Mouse (Mus musculus) intestine, embryonic 14.5 days (tissue): ENCODE results near the gene 1600002K03Rik. TPM values are rescaled to one million over a fixed set of nuclear protein-coding genes. Genes with fewer than 3 reads are reported as not detected.

ENCODE experiments used
- ATAC-seq: fragments of 200-750 bp; cut with Nextera tagmentation; replicated peaks from 2 replicates; pipeline ENCODE4 v1.8.0; 2017; ENCODE audit warnings: low read depth, moderate number of reproducible peaks, moderate TSS enrichment, moderate library complexity; ENCODE audit not compliant: low FRiP score, low TSS enrichment
- DNase-seq: peaks from one replicate; pipeline ENCODE4 v3.0.0-alpha.2; 2018; ENCODE audit warnings: low spot score
- H3K27ac ChIP-seq: fragments of 300-500 bp; sonication (generic); 2 replicates; pipeline ENCODE4 v1.5.1; 2014; ENCODE audit warnings: low read depth, mild to moderate bottlenecking, control low read depth
- H3K27me3 ChIP-seq: fragments of 300-500 bp; sonication (generic); replicated peaks from 2 replicates; pipeline ENCODE4 v1.6.1; 2014; ENCODE audit warnings: low read length, control low read depth; ENCODE audit not compliant: control insufficient read depth, insufficient read depth
- H3K36me3 ChIP-seq: fragments of 300-500 bp; sonication (generic); 2 replicates; pipeline ENCODE4 v1.6.1; 2014; ENCODE audit warnings: low read length, control low read depth; ENCODE audit not compliant: control insufficient read depth, insufficient read depth
- H3K4me1 ChIP-seq: fragments of 300-500 bp; sonication (generic); replicated peaks from 2 replicates; pipeline ENCODE4 v1.6.1; 2014; ENCODE audit warnings: low read length, control low read depth, mixed read lengths; ENCODE audit not compliant: control insufficient read depth, insufficient read depth
- H3K4me2 ChIP-seq: fragments of 300-500 bp; sonication (generic); 2 replicates; pipeline ENCODE4 v1.6.1; 2014; ENCODE audit warnings: low read length
- H3K4me3 ChIP-seq: fragments of 300-500 bp; sonication (generic); 2 replicates; pipeline ENCODE4 v1.5.1; 2014; ENCODE audit warnings: low read depth, low read length, control low read depth, mixed read lengths
- H3K9ac ChIP-seq: fragments of 300-500 bp; sonication (generic); 2 replicates; pipeline ENCODE4 v1.6.1; 2014; ENCODE audit warnings: mild to moderate bottlenecking, low read length
- H3K9me3 ChIP-seq: fragments of 300-500 bp; sonication (generic); 2 replicates; pipeline ENCODE4 v1.6.1; 2016; ENCODE audit warnings: low read length, control low read depth; ENCODE audit not compliant: control insufficient read depth
- WGBS: fragments of 180-500 bp; shearing (Covaris S2); extraction: QIAGEN DNeasy Blood & Tissue Kit; methylation state at CpG from one replicate; pipeline ENCODE4 v1.1.7; 2014; 5-methylcytosine and 5-hydroxymethylcytosine counted together
- polyA plus RNA-seq: library from polyadenylated mRNA; unstranded; fragments of >200 nt; fragmentation: Nextera tagmentation; extraction: Ambion mirVana; gene quantifications from 2 replicates; pipeline ENCODE4 v1.2.1, GENCODE M21; 2014

1600002K03Rik gene
- polyA plus RNA-seq, 1 experiment from 2014 or later: 16.7 TPM

- ATAC-seq (no peak), DNase-seq (no peak)
- no peaks in the 10 kb centered on the region for H3K27me3 ChIP-seq
- H3K4me3 ChIP-seq: no peak overlapping the region
- no peak overlapping the region for H3K27ac ChIP-seq
- H3K36me3 ChIP-seq: peaks cover 33% of the 10 kb centered on the region
- no peak overlapping the region for H3K4me2 ChIP-seq
- H3K4me1 ChIP-seq: peaks cover 28% of the 10 kb centered on the region
- no peaks in the 10 kb centered on the region for H3K9me3 ChIP-seq
- H3K9ac ChIP-seq: no peak overlapping the region
- 93% methylated on average over 12 of the region's 12 CpGs for WGBS
These were observed 28.6 kb upstream of the 1600002K03Rik start for GRCm38 (mm10) chr10:80144159-80144558.

GRCm38 (mm10) chr10:80144864-80145838 lies 27.6 kb upstream of the 1600002K03Rik start:
- Histone ChIP-seq H3K9me3 (no peaks in the 10 kb centered on the region), H3K4me1 (peaks cover 28% of the 10 kb centered on the region), H3K27ac (0 out of 2 replicates have a peak overlapping the region, but pooled peaks have one; percentile 18), H3K4me2 (no peak overlapping the region), H3K36me3 (peaks cover 37% of the 10 kb centered on the region), H3K4me3 (no peak overlapping the region), H3K9ac (no peak overlapping the region), H3K27me3 (no peaks in the 10 kb centered on the region)
- DNase-seq: peak; percentile 88
- 69% methylated on average over 20 of the region's 20 CpGs for WGBS
- no peak for ATAC-seq

DNA sequence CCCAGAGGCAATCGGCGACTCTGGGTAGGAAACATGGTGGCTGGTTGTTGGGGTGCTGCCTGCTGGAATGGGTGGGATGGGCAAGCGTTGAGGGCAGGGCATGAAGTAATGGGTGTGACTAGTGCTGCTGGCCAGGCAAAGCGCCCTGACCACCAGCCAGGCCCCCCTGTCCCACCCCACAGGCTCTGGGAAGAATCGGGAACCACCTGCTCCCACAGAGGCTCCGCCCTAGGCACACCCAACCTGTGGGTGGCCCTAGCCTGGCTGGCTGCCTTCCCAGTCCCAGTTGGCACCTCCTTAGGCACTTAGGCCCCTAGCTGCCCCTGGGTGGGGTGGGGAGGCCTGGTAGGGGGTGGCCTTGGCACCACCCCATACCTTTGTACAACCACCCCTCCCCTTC lies 26.8 kb upstream of the 1600002K03Rik start:
- no peaks in the 10 kb centered on the region for H3K9me3 ChIP-seq
- ATAC-seq: no peak
- peaks cover 28% of the 10 kb centered on the region for H3K4me1 ChIP-seq
- no peak for DNase-seq
- H3K27me3 ChIP-seq: no peaks in the 10 kb centered on the region
- WGBS: 79% methylated on average over 6 of the region's 6 CpGs
- H3K27ac ChIP-seq: 0 out of 2 replicates have a peak overlapping the region, but pooled peaks have one; percentile 18
- no peak overlapping the region for H3K4me3 ChIP-seq
- H3K9ac ChIP-seq: no peak overlapping the region
- peaks cover 37% of the 10 kb centered on the region for H3K36me3 ChIP-seq
- no peak overlapping the region for H3K4me2 ChIP-seq

DNA sequence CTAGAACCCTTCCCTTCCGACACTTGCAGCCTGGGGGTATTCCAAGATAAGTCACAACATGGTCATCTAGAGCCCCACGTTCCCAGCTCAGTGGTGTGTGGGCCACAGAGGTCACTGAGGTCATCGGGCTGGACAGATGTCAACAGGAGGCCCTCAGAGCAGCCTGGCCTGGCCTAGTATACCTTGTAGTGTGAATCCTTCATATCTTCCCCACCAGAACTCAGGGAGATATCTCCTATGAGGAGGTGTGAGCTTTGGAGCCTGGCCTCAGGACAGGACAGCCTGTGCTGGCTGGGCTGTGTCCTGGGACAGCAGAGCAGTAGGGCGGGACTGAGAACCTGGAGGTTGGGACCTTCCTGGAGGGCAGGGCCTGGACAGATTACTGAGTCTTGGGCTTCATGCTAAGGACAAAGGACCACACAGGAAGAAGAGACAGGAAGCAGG lies 26.2 kb upstream of the 1600002K03Rik start:
- no peak overlapping the region for H3K4me3 ChIP-seq

DNA sequence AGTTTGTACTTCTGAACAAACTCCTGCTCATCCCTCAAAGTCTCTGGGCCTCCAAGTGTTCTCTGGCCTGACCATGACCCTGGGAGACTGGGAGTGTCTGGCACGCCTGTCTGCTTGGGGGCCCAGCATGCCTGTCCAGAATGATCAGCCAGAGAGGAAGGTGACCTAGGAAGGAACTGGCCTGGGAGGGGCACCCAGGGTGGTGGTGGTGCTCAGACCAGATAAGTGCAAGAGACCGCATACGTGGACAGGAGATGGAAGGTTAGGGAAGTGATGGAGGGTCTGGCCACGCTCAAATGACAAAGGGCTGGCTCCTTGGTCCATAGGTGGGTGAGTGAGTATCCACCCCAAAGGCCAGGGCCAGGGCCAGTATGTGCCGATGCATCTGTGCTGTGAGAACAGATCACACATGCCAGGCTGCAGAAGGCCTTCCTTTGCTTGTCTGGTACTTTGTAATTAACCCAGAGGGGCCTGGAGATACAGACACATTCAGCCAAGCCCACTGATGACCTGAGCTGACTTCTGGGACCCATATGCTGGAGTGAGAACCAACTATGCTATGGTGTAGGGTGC lies 25.5 kb upstream of the 1600002K03Rik start:
- ATAC-seq (no peak), DNase-seq (peak; percentile 65)
- Histone ChIP-seq H3K4me1 (peaks cover 28% of the 10 kb centered on the region), H3K4me2 (peak overlapping the region; percentile 54), H3K9ac (no peak overlapping the region), H3K27ac (peak overlapping the region; percentile 99), H3K4me3 (no peak overlapping the region), H3K27me3 (no peaks in the 10 kb centered on the region), H3K36me3 (peaks cover 46% of the 10 kb centered on the region), H3K9me3 (no peaks in the 10 kb centered on the region)
- WGBS: 61% methylated on average over 5 of the region's 5 CpGs

More for the DNA sequence above, 26.2 kb upstream of the 1600002K03Rik start:
- Histone ChIP-seq H3K9ac (0 out of 2 replicates have a peak overlapping the region, but pooled peaks have one; percentile 25), H3K36me3 (peaks cover 40% of the 10 kb centered on the region), H3K27me3 (no peaks in the 10 kb centered on the region), H3K4me2 (no peak overlapping the region; the same call in 1 of the 2 replicates), H3K27ac (peak overlapping the region; percentile 99), H3K4me1 (peaks cover 28% of the 10 kb centered on the region), H3K9me3 (no peaks in the 10 kb centered on the region)
- no peak for ATAC-seq
- DNase-seq: no peak
- 79% methylated on average over 4 of the region's 4 CpGs for WGBS

DNA sequence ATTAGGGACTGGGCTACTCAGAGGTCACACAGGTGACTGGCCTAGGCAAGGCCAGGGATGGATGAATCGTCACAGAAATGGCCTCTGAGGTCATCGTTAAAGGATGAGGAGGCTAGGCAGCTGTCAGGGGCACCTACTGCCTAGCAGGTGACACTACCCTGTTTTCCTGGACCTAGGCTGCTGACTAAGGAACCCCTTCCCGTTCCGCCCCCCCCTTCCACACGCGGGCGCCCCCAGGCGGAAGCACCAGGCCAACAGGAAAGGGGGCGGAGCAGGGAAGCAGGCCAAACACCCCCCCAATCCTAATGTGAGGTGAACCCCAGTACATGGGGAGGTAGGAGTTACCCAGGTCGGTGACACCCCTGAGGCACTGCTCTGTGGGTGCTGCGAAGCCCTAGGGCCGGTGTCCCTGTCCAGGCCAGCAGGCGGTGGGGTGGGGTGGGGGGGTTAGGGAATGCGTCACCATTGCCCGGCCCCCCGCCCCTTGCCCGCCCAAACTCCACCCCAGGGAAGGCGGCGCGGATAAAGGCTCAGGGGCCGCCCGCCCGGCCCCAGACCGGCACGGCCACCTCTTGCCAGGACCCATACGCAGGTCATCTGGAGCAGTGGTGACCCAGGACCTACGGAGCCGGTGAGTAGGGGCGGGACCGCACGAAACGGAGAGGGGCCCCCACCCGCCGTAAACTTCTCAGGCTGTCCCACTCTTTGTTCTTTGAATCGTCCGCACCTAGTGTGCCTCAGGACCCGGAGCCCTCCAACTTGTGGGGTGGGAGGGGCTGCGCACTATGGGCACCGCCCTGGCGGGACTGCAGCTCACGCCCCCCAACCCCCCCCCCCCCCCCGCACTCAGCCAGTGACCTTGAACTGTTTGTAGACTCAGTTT lies 24.8 kb upstream of the 1600002K03Rik start, which contains the start of gene Midn:
TSS of gene Midn (plus strand) at position 554 of the 883 bp plus-strand sequence.
- DNase-seq (peak; percentile 93), ATAC-seq (peak; percentile 46)
- peaks cover 53% of the 10 kb centered on the region for H3K36me3 ChIP-seq
- H3K27ac ChIP-seq: peak within 1 kb of the TSS; percentile 99
- under 1% methylated on average over 34 of the region's 42 CpGs for WGBS
- no peaks in the 10 kb centered on the region for H3K27me3 ChIP-seq
- peak within 1 kb of the TSS; percentile 96 for H3K9ac ChIP-seq
- peaks cover 32% of the 10 kb centered on the region for H3K4me1 ChIP-seq
- peak within 1 kb of the TSS; percentile 93 for H3K4me3 ChIP-seq
- H3K4me2 ChIP-seq: peak within 1 kb of the TSS; percentile 54
- H3K9me3 ChIP-seq: no peaks in the 10 kb centered on the region

DNA sequence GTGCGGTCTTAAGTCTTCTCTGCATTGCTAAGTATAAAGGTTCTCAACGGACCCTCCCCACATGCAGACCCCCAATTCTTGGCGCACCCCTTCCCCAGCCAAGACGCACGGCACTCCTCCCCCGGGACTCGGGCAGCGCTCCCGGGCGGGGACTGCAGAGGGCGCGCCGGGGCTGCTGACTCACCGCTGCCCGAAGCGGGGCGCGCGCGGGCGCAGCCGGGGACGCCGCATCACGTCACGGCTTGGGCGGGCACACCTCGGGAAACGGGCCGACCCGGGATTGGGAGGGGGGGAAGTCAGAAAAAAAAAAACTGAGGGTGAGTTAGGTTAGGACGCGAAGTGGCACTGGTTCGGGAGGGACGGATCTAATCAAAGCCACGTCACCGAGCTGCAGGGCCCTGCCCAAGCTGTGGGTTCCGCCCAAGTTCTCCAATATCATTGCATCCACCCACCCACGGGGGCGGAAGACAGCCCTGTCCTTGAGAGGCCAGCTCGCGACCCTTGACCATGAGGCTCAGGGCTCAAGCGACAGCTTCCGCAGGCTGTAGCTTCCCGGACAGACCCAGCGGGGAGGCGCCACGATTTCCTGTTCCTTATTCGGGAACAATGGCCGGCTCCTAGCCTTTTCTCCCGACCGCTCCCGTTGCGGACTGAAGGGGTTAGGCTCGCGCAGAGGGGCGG lies 24.0 kb upstream of the 1600002K03Rik start:
- H3K4me1 ChIP-seq: peaks cover 35% of the 10 kb centered on the region
- H3K36me3 ChIP-seq: peaks cover 56% of the 10 kb centered on the region

More for the DNA sequence above, 24.0 kb upstream of the 1600002K03Rik start:
- Histone ChIP-seq H3K27ac (peak overlapping the region; percentile 99), H3K27me3 (no peaks in the 10 kb centered on the region), H3K9ac (peak overlapping the region; percentile 96), H3K9me3 (no peaks in the 10 kb centered on the region), H3K4me2 (peak overlapping the region; percentile 54), H3K4me3 (peak overlapping the region; percentile 93)
- DNase-seq (peak; percentile 95), ATAC-seq (peak; percentile 25)
- under 1% methylated on average over 57 of the region's 57 CpGs for WGBS
